Mouse (Mus musculus): ENCODE data around the gene Rpa1. TPM values are rescaled to one million over a fixed set of nuclear protein-coding genes. Genes with fewer than 3 reads are reported as not detected.
A peak's percentile ranks its signal among the peaks of the same experiment; 100 is the strongest.

Rpa1 gene
- polyA plus RNA-seq, 2 experiments, result 79.9 to 92.7 TPM

- H3K27me3 ChIP-seq (ENCODE audit: control insufficient read depth, insufficient read depth, low read length), result no peaks in the 10 kb centered on the region
- WGBS, result 54% methylated on average over 3 of the region's 4 CpGs
- H3K4me1 ChIP-seq (ENCODE audit: control insufficient read depth, insufficient read depth, low read length), result peaks cover 21% of the 10 kb centered on the region
- peak overlapping the region; percentile 6; the same call in 1 of the 2 replicates for H3K4me3 ChIP-seq (replicated peaks; ENCODE audit: low read length)
- ATAC-seq (ENCODE audit: low FRiP score, low read depth), result no peak
- 0 out of 2 replicates have a peak, but pooled peaks cover 2% of the 10 kb centered on the region for H3K36me3 ChIP-seq (ENCODE audit: control insufficient read depth, insufficient read depth, low read length)
- TF ChIP-seq POLR2A (IDR thresholded peaks at IDR 0.05; ENCODE audit: borderline replicate concordance, extremely low read depth, insufficient read depth, insufficient read length), result no peak
- H3K9me3 ChIP-seq (ENCODE audit: control insufficient read depth, low read length), result no peaks in the 10 kb centered on the region
- H3K4me2 ChIP-seq (replicated peaks; ENCODE audit: low read depth, low read length, severe bottlenecking), result peak overlapping the region; percentile 76
- H3K9ac ChIP-seq (ENCODE audit: low read depth, low read length, severe bottlenecking), result no peak overlapping the region; the same call in none of the 2 replicates
- DNase-seq (ENCODE audit: low spot score), result no peak
- no peak overlapping the region for H3K27ac ChIP-seq (replicated peaks; ENCODE audit: low read depth, low read length)
Measured at GRCm38 (mm10) chr11:75346556-75347187, 1.5 kb downstream of the Rpa1 start.

DNA sequence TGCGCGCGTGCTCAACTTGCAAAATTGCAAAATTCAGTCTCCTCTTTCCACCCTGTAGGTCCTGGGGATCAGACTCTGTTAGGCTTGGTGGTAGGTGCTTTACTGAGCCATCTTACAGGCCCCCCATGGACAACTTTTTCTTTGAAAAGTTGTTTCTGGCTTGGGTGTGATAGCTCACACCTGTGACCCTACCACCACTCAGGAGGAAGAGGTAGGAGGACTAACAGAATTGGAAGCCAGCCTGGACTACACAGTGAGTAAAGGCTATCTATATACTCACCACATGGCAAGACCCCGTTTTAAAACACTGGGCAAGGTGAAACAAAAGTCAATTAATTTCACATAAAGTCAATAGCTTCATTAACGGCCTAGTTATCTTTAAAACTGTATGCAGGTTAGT, 3.4 kb downstream of the Rpa1 start:
- Histone ChIP-seq H3K9me3 (ENCODE audit: control insufficient read depth, low read length) (no peaks in the 10 kb centered on the region), H3K4me1 (ENCODE audit: control insufficient read depth, insufficient read depth, low read length) (peaks cover 21% of the 10 kb centered on the region), H3K9ac (ENCODE audit: low read depth, low read length, severe bottlenecking) (no peak overlapping the region), H3K4me3 (replicated peaks; ENCODE audit: low read length) (no peak overlapping the region), H3K27ac (replicated peaks; ENCODE audit: low read depth, low read length) (no peak overlapping the region), H3K36me3 (ENCODE audit: control insufficient read depth, insufficient read depth, low read length) (peaks cover 22% of the 10 kb centered on the region), H3K4me2 (replicated peaks; ENCODE audit: low read depth, low read length, severe bottlenecking) (no peak overlapping the region), H3K27me3 (ENCODE audit: control insufficient read depth, insufficient read depth, low read length) (no peaks in the 10 kb centered on the region)
- no peak for TF ChIP-seq POLR2A (IDR thresholded peaks at IDR 0.05; ENCODE audit: borderline replicate concordance, extremely low read depth, insufficient read depth, insufficient read length)
- ATAC-seq (ENCODE audit: low FRiP score, low read depth), result no peak
- no peak for DNase-seq (ENCODE audit: low spot score)
- 88% methylated on average over 5 of the region's 5 CpGs for WGBS

- no peak for DNase-seq (ENCODE audit: low spot score)
- 67% methylated on average over 2 of the region's 2 CpGs for WGBS
Measured at GRCm38 (mm10) chr11:75344163-75344562, 4.0 kb downstream of the Rpa1 start.

DNA sequence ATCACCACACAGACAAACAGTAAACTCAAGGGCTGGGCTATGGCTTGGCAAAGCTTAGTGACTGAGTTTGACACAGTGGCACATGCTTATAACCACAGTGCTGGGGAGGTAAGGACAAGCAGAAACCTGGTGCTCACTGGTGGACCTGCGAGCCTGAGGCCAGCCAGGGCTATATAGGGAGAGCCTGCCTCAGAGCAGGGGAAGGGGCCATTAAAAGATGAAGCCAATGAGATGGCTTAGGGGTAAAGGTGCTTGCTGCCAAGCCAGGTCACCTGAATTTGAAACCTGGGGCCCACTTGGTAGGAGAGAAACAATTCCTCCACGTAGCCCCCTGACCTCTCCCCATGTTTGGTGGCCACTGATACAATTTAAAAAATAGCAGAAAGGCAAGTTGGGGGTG, 5.0 kb downstream of the Rpa1 start:
- Histone ChIP-seq H3K4me2 (replicated peaks; ENCODE audit: low read depth, low read length, severe bottlenecking) (no peak overlapping the region), H3K9ac (ENCODE audit: low read depth, low read length, severe bottlenecking) (no peak overlapping the region), H3K9me3 (ENCODE audit: control insufficient read depth, low read length) (no peaks in the 10 kb centered on the region), H3K27me3 (ENCODE audit: control insufficient read depth, insufficient read depth, low read length) (no peaks in the 10 kb centered on the region), H3K4me3 (replicated peaks; ENCODE audit: low read length) (no peak overlapping the region), H3K27ac (replicated peaks; ENCODE audit: low read depth, low read length) (no peak overlapping the region), H3K4me1 (ENCODE audit: control insufficient read depth, insufficient read depth, low read length) (peaks cover 13% of the 10 kb centered on the region), H3K36me3 (ENCODE audit: control insufficient read depth, insufficient read depth, low read length) (peaks cover 34% of the 10 kb centered on the region)
- ATAC-seq (ENCODE audit: low FRiP score, low read depth), result no peak
- 88% methylated on average over 2 of the region's 2 CpGs for WGBS
- no peak for DNase-seq (ENCODE audit: low spot score)
- TF ChIP-seq POLR2A (IDR thresholded peaks at IDR 0.05; ENCODE audit: borderline replicate concordance, extremely low read depth, insufficient read depth, insufficient read length), result no peak

More at GRCm38 (mm10) chr11:75344163-75344562, 4.0 kb downstream of the Rpa1 start:
- no peak for TF ChIP-seq POLR2A (IDR thresholded peaks at IDR 0.05; ENCODE audit: borderline replicate concordance, extremely low read depth, insufficient read depth, insufficient read length)
- no peak for ATAC-seq (ENCODE audit: low FRiP score, low read depth)
- H3K4me1 ChIP-seq (ENCODE audit: control insufficient read depth, insufficient read depth, low read length), result peaks cover 19% of the 10 kb centered on the region
- no peak overlapping the region for H3K9ac ChIP-seq (ENCODE audit: low read depth, low read length, severe bottlenecking)
- H3K4me2 ChIP-seq (replicated peaks; ENCODE audit: low read depth, low read length, severe bottlenecking), result no peak overlapping the region
- no peaks in the 10 kb centered on the region for H3K9me3 ChIP-seq (ENCODE audit: control insufficient read depth, low read length)
- no peak overlapping the region for H3K27ac ChIP-seq (replicated peaks; ENCODE audit: low read depth, low read length)
- H3K27me3 ChIP-seq (ENCODE audit: control insufficient read depth, insufficient read depth, low read length), result no peaks in the 10 kb centered on the region
- H3K36me3 ChIP-seq (ENCODE audit: control insufficient read depth, insufficient read depth, low read length), result peaks cover 26% of the 10 kb centered on the region
- no peak overlapping the region for H3K4me3 ChIP-seq (replicated peaks; ENCODE audit: low read length)

- no peak overlapping the region for H3K4me3 ChIP-seq (replicated peaks; ENCODE audit: low read length)
- no peaks in the 10 kb centered on the region for H3K27me3 ChIP-seq (ENCODE audit: control insufficient read depth, insufficient read depth, low read length)
- WGBS, result 89% methylated on average over 12 of the region's 12 CpGs
- DNase-seq (ENCODE audit: low spot score) (no peak), ATAC-seq (ENCODE audit: low FRiP score, low read depth) (no peak)
- no peak for TF ChIP-seq POLR2A (IDR thresholded peaks at IDR 0.05; ENCODE audit: borderline replicate concordance, extremely low read depth, insufficient read depth, insufficient read length)
- no peak overlapping the region for H3K27ac ChIP-seq (replicated peaks; ENCODE audit: low read depth, low read length)
- H3K9ac ChIP-seq (ENCODE audit: low read depth, low read length, severe bottlenecking), result no peak overlapping the region
- H3K4me2 ChIP-seq (replicated peaks; ENCODE audit: low read depth, low read length, severe bottlenecking), result no peak overlapping the region
- H3K36me3 ChIP-seq (ENCODE audit: control insufficient read depth, insufficient read depth, low read length), result peaks cover 53% of the 10 kb centered on the region
- no peaks in the 10 kb centered on the region for H3K4me1 ChIP-seq (ENCODE audit: control insufficient read depth, insufficient read depth, low read length)
- H3K9me3 ChIP-seq (ENCODE audit: control insufficient read depth, low read length), result no peaks in the 10 kb centered on the region
Measured at GRCm38 (mm10) chr11:75340698-75341345, 7.3 kb downstream of the Rpa1 start.
